Mouse (Mus musculus): ENCODE results near the gene Ms4a3.

Ms4a3 gene
- long read RNA-seq, experiment 1: 0 reads
- long read RNA-seq, experiment 2: 0 reads

DNA sequence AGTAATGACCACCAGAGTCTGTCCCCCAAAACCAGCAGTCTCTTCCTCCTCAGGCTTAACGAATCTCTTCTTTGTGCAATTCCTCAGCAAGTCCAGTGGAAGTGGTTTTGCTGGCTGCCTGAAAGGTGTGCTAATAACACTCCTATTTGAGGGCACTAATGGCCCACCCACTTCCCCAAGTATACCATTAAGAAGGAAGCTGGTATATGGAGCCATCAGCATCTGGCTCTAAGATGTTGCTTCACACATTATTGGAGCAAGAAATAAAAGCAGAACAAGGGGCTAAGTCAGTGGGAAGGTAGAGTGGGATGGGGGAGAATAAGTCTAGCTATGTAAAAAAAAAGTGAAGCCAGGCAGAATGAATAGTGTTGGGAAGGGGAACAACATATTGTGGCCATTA lies at the start of gene Ms4a3:
Ms4a3 (minus strand) TSS at position 120 of the 400 bp plus-strand sequence.
- intact Hi-C loops (cut with DNase I): no loop called here

DNA sequence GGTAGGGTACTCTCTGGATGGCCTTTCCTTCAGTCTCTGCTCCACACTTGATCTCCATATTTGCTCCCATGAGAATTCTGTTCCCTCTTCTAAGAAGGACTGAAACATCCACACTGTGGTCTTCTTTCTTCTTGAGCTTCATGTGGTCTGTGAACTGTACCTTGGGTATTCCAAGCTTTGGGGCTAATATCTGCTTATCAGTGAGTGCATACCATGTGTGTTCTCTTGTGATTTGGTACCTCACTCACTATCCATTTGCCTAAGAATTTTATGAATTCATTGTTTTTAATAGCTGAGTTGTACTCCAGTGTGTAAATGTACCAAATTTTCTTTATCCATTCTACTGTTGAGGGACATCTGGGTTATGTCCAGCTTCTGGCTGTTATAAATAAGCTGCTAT lies 20.9 kb upstream of the Ms4a3 start:
- intact Hi-C loops (cut with DNase I): no loop called here

DNA sequence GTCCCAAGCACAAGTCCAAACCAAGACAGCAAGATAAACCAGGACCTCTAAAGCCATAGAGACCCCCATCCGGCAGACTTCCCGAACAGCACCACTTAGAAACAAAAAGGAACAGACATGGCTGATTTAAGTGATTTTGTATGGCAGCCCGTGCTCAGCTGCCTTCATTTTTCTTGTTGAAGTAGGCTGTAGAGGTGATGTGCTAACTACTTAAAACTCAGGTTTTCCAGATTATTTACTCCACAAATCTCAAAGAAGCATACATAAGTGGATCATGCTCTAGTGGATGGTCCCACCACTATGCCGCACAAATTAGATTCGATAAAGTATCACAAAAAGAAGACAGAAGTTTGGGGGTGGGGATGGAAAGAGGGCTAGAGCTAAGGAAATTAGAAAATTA lies 19.8 kb upstream of the Ms4a3 start, which contains the start of gene Oosp2:
Oosp2 (minus strand) TSS at position 101 of the 400 bp plus-strand sequence.
- intact Hi-C loops (cut with DNase I): no loop called here

DNA sequence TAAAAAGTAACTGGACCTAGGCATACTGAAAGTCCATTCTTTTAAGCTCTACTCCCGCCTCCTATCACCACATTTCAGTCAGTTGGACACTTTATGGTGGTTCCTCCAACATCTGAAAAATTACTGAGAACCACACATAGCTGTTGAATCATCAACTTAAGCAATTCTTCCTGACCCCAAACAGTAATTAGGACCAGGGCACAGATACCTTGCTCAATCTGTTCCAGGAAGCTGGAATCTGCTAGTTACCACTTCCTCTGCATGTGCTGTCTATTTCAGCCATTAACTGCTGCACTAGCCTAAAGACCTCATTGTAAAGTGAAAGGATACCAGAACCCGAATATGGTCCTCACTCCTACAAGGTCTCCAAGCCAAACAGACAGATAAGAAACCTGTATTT lies 18.5 kb upstream of the Ms4a3 start:
- intact Hi-C loops (cut with DNase I): no loop called here

DNA sequence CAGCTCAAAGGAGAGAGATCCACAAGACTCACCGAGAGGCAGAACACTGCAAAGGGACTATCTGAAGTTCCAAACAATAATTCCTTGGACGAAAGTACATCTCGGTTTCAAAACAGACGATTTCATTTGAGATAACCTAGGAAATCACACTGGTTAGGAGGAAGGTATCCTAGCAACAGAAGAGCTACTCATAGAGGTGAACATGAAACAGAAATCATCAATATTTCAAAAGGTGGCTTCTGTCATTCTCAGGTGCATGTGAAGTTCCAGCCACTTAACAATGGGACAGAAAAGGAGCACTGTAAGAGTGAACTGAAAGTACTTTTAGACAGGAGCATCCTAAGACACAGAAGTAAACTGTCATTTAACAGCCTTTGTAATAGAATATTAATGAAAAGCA lies 8.9 kb upstream of the Ms4a3 start:
- intact Hi-C loops (cut with DNase I): no loop called here

DNA sequence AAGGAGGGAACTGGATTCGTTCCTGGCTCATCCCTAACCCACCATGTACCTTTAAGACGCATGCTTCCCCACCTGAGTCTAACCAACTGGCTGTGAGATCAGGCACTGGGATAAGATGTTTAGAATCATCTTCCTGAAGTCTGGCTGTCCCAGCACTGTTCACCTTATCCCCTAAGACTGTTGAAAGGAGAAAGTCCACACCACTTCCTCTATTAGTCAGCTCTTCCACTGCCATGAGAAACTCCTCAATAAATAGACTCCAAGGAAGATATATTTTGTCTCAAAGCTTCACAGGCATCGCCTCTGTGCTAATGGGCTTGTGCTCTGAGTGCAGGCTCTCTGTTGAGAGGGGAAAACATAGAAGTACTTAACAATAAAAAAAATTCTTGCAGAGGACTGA lies 5.5 kb upstream of the Ms4a3 start:
- intact Hi-C loops (cut with DNase I): no loop called here

DNA sequence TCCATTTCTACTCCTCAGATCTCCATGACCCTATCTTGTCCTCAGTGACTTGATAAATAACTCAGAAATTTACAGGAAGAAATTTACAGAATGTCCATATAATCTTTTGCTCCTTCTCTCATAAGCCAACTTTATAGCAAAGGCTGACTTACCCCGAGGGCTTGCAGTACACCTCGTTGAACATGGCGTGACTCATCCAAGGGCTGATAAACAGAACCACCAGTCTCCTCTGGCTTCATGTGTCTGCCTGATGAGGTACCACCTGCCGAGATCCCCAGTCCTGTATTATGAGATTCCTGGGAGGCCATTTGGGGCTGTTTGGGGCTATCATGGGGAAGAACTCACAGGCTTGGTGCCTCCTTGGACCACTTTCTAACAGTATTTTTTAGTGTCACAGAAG lies 1.6 kb downstream of the Ms4a3 start:
- intact Hi-C loops (cut with DNase I): no loop called here

DNA sequence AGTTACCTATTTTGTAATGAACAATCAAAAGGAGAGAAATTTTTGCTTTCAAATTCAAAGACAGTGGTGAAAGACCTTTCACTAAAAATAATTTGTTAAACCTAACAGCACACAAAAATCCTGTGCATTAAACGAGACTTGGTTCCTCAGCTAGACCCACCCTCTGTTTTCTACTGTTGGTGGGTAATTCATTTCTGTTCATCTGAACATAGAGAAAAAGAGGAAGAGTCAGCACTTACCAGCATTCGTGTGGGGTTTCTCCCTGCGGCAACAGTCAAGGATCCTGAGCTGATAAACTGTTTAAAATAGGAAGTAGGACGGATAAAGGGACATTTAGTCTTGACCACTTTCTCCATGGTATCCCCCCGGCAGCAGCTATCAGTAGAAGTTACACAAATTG lies 5.1 kb downstream of the Ms4a3 start:
- intact Hi-C loops (cut with DNase I): no loop called here

DNA sequence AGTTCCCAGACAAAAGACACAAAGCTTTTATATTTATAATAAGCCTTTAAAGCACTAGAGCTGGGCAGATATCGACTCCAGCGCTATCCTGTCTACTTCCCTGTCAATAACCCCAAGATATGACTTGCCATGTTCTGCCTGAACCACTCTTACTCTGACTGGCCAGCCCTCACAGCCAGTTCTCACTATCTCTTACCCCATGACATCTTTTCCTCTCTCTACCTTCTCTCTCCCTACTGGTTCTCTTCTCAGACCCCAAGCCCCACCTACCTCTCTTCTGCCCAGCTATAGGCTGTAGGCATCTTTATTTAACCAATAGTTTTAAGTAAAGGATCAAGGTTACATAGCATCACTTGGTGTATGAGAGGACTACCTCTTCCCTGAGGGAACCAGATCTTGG lies 6.3 kb downstream of the Ms4a3 start:
- intact Hi-C loops (cut with DNase I): no loop called here

DNA sequence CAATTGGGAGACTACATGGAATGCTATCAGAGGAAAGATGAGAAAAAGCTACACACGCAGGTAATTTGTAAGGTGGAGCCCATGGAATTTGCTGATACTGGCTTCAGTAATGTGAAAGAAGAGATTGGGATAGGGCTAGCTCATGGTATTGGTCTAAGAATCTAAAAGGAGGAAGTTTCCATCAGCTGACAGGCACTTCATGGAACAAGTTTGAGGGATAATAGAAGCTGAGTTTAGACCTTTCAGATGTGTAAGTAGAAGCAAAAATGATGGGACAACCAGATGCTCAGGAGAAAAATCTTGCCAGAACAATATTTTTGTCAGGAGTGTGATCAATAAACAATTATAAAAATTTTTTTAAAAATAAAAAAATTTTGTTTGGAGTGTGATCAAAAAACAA lies 6.9 kb downstream of the Ms4a3 start:
- intact Hi-C loops (cut with DNase I): no loop called here

DNA sequence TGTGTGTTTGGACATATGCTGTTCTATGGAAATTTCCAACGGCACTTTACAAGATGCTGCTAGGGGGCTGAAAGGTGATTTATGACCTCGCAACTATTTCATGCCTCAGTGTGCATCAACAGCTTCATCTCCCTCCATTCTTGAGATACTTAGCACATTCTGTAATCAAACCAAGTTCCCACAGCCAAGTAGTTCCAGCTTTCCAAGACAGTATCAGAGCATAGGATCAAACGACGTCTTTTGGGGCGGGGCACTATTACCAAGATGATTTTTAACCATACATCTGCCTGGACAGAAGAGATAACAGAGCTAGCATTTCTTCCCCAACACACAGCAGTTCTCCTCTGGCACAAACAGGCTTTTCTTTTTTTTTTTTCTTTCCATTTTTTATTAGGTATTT lies 15.4 kb downstream of the Ms4a3 start:
- intact Hi-C loops (cut with DNase I): no loop called here

DNA sequence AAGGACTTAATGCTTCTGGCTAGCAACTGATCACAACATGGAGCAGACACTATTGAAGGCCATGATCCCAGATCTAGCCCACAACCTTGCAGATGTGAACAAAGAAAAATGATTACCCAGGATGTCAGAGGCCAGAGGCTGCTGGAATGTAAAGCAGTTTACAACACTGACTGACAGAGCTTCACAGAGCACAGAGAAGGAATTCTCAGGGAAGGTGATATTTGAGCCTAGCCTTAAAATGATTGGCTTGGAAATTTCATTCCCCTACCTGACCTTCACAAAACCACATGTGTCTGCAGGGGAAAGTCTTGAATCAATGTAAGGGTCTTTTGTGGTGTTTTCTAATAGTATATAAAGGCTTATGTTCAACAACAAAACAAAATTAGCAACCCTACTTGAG lies 15.9 kb downstream of the Ms4a3 start:
- intact Hi-C loops (cut with DNase I): no loop called here

DNA sequence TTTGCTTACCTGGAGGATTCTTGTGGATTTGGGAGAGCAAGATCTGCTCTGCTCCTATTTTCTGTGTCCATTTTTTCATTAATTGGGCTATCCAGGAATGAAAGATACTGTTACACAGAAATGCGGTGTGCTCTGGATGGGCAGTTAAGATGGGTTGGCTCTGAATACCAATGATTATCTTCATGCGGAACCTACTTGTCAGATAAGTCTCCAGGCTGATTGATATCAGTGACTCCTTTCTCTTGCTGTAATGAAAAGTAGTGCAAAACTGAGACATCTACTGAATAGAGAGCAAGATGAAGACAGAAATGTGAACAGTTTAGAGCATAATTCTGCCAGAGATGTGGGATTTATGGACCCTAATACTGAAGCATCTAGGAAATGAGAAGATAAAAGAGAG lies 17.1 kb downstream of the Ms4a3 start, which contains the start of gene Ms4a2:
Ms4a2 (minus strand) TSS at position 169 of the 400 bp plus-strand sequence.
- intact Hi-C loops (cut with DNase I): no loop called here

DNA sequence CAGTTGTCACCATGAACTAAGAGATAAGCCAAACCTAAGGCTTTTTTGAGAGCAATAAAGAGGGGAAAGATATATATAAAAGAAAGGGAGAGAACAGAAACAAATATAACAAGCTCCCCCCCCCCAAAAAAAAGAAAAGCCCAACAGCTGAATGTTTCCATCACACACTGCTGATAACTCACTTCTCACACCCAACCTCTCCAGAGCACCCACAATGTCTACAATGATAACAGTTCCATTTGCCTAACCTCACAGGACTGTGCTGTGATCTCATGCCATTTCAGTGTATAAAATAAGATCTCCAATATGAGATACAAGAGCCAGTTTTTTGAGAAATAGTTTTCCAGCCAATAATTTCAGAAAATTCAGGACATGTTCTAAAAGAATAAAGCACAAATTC lies 22.7 kb downstream of the Ms4a3 start:
- intact Hi-C loops (cut with DNase I): no loop called here

DNA sequence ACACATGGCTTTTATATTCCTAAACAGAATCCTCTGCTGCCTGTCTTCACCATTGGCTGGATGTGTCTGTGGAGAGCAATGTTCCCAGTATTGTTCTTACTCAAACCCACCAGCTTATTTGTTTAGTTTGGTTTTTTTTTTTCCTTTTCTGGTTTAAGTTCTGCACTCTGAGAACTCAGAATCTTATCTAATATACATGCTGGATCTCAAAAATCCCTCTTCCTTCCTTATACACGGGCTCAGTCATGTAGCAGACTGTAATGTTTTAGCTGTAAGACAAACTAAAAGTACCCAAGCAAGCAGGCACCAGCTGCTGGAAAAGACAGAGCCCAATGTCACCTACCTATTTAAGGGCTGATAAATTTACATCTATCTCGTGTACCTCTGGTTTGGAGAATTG lies 25.8 kb downstream of the Ms4a3 start:
- intact Hi-C loops (cut with DNase I): no loop called here

DNA sequence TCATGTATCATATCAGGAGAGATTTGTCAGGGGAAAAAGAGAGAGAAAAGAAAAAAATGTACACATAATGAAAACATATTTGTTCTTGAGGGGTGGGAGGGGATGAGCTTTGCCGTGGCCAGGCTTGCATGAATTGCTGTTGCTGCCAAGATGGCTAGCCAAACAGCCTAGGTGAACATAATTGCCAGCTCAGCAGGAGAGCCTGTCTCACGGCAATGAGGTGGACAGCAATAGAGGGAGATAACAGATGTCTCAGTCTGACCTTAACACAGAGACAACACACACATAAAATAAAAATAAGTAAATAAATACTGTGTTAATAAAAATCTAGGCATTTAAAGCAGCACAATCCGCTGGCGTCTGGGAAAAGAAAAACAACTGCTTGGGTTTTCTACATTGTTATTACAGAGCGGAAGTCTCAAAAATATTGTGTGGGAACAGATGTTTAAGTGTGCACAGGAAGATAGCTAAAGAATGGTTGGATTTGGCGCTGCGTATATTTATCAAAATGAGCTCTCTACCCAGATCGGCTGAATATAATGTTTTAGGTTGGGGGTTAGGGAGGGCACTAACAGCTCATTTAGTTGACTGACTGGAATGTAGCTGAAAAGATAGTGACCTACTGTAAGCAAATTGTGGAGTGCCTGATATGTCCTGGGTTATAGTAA lies 26.7 kb downstream of the Ms4a3 start:
- intact Hi-C loops (cut with DNase I): no loop called here

DNA sequence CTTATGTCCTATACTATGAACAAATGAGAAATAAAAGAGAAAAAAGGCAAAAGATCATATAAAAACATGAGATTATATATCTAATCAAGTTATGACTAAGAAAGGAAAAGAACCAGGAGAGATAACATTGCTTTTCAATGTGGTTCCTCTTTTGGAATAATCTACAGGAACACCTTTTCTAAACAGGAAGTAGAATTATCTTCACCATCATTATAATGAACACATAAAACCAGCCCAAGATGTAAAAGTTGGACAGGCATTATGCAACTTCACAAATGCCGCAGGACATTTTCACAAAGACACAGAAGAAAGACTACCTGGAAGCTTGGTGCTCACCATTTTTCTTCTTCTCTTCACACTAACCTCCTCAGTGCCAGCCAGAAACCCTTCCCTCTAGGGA lies 27.6 kb downstream of the Ms4a3 start:
- intact Hi-C loops (cut with DNase I): no loop called here

DNA sequence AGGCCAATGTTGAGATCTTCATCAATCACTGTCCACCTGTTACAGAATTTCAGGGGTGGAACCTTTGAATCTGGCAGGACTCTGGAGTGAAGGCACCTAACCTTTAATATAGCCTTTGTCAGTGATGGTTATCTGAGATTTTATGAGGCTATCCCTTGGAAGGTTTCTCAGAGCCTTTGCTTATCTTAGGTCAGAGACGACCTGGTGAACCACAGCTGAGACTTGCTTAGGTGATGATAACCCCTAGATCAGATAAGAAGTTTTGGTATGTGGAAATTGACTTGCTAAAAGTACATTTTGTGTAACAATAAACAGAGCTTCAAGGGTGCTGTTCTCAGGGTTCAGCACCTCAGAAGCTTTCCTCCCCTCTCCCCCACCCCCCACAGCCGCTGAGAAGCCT lies 28.4 kb downstream of the Ms4a3 start:
- intact Hi-C loops (cut with DNase I): no loop called here

DNA sequence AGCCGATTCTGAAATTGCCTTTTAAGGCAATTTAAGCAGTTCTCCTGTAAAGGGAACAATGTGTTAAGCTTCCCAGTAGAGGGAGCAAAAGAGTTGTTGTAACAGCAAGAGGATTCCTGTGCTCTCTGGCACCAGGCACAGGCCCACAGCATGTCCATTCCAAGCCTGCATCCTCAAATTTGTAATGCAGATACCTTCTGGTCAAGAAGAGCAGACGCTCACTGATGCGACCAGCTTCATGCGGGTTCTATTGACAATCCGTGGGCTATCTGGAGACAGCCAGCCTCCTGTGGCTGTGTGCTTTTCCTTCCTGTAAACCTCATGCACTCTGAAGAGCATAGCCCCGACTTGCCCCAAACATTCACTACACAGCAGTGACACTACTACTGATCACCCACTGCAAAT lies 29.1 kb downstream of the Ms4a3 start:
- intact Hi-C loops (cut with DNase I): loop anchor here (2.0 kb wide), 1 partner anchor 157 kb away; no protein-coding TSS in a partner anchor

DNA sequence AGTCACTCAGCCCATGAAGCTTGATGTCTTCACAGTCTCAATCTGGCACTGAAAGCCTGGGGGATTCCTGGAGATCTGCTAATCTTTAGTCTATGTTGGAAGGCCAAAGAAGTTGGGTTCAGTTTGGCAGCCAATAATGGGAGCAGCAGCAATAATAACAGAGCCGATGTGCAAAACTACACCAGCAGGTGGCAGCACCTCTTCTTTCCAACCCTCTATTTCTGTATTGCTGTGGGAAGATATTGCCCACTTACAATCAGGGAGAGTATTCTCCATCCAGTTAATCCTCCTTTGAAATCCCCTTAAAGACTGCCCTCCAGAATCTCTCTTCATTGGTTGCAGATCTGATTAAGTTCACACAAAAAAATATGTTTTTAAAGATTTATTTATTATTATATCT lies 32.5 kb downstream of the Ms4a3 start:
- intact Hi-C loops (cut with DNase I): no loop called here

DNA sequence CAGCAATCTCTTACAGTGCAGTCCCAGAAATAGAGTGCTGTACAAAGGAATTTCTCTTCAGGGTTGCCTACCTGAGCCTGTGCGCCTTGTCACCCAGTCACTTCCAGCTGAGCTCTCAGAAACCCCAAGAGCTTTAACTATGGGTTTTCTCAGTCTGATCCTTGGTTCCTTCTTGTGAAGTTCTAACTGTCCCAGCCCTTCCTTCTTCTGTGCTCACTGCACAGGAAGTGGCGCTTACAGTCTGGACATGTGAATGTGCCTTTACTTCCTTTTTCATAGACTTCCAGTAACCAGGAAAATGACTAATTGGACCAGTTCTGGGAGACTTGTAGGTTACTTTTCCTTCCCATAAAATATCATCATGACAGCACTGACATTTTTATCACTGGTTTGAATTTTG lies 36.0 kb downstream of the Ms4a3 start, which contains the start of gene Ms4a6d:
Ms4a6d (minus strand) TSS at position 247 of the 400 bp plus-strand sequence.
- intact Hi-C loops (cut with DNase I): loop anchor here (5.0 kb wide), 1 partner anchor 247 kb away; no protein-coding TSS in a partner anchor

DNA sequence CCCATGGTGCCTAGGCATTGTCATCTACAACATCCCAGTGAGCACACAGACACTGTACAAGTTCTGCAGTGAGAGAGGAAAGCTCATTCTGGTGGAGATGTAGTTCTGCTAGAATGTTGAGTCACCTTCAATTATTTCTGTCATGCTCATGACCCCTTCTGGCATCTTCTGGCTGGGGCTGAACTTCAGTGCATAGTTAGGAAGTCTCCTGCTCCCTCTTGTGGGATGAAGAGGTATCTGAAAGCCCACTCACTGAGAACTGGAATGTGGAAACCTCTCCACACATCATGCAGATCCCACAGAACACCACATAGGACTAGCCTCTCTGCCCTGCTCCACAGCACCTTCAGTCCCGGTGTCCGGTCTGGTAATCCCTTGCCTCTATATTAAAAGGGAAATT lies 38.6 kb downstream of the Ms4a3 start:
- intact Hi-C loops (cut with DNase I): loop anchor here (5.0 kb wide), 1 partner anchor 245 kb away; no protein-coding TSS in a partner anchor

DNA sequence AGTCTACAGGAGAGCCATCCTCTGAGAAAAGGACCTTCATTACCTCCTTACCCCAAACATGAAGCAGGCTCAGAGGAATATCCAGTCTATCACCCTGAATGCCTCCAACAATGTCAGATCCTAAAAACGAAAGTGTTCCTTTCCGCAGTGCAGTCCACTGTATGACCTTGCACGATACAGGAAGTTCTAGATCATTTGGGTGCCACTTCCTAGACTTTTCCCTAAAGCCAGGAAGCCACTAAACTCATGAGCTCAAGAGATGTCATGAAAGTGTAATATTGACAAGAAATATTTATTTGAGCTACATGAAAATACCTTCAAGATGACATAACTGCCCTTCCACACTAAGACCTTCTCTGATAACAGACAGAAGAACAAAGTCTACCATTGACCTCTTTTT lies 39.3 kb downstream of the Ms4a3 start:
- intact Hi-C loops (cut with DNase I): loop anchor here (5.0 kb wide), 1 partner anchor 244 kb away; no protein-coding TSS in a partner anchor
